Mouse (Mus musculus) MEL (cell line): ENCODE data around the gene Gimap7.

Experiments
- CTCF ChIP-seq, 3 experiments: IDR thresholded peaks in 2 of 3; conservative IDR thresholded peaks in 1 of 3; 2 replicates each; pipeline ENCODE4 v1.5.1; 2011 to 2012; ENCODE audit warnings: low read length in 3 of 3, low read depth in 2 of 3, mild to moderate bottlenecking in 2 of 3, improper control_type of control experiment in 1 of 3, inconsistent platforms in 1 of 3, mixed read lengths in 1 of 3, moderate library complexity in 1 of 3; ENCODE audit not compliant: control insufficient read depth in 1 of 3, insufficient read depth in 1 of 3, poor library complexity in 1 of 3, severe bottlenecking in 1 of 3
- GATA1 ChIP-seq: IDR thresholded peaks from 2 replicates; pipeline ENCODE4 v1.6.1; 2011; ENCODE audit warnings: low read depth, low read length, improper control_type of control experiment
- POLR2A ChIP-seq, 2 experiments: IDR thresholded peaks; 2 replicates each; pipeline ENCODE4 v1.6.1; 2011 to 2012; ENCODE audit warnings: low read length in 2 of 2, mild to moderate bottlenecking in 2 of 2, control low read depth in 1 of 2, improper control_type of control experiment in 1 of 2, low read depth in 1 of 2, moderate library complexity in 1 of 2; ENCODE audit not compliant: control insufficient read depth in 1 of 2, insufficient read depth in 1 of 2, poor library complexity in 1 of 2
- RAD21 ChIP-seq: IDR thresholded peaks from 2 replicates; pipeline ENCODE4 v1.6.1; 2011; ENCODE audit warnings: mild to moderate bottlenecking, low read depth, low read length, improper control_type of control experiment
- ZC3H11A ChIP-seq: IDR thresholded peaks from 2 replicates; pipeline ENCODE4 v1.6.1; 2012; ENCODE audit warnings: low read depth, mild to moderate bottlenecking, inconsistent platforms, low read length, improper control_type of control experiment
- ZNF384 ChIP-seq: IDR thresholded peaks from 2 replicates; pipeline ENCODE4 v1.6.1; 2012; ENCODE audit warnings: low read depth, mild to moderate bottlenecking, inconsistent platforms, low read length, improper control_type of control experiment

GRCm38 (mm10) chr6:48741273-48741672 is 22.9 kb downstream of the Gimap7 start:
- no peak for TF ChIP-seq ZC3H11A
- TF ChIP-seq CTCF (IDR thresholded peaks at IDR 0.05 in 2 of 3, conservative IDR thresholded peaks at IDR 0.05 in 1 of 3; ENCODE audit: control insufficient read depth in 1 of 3, insufficient read depth in 1 of 3, low read depth in 2 of 3, low read length in 3 of 3, poor library complexity in 1 of 3, severe bottlenecking in 1 of 3) = no peak
- TF ChIP-seq ZNF384 = no peak
- no peak for TF ChIP-seq POLR2A (IDR thresholded peaks at IDR 0.05; ENCODE audit: control insufficient read depth in 1 of 2, insufficient read depth in 1 of 2, low read depth in 1 of 2, low read length in 2 of 2, poor library complexity in 1 of 2)
- no peak for TF ChIP-seq RAD21
- TF ChIP-seq GATA1 = no peak
